Mouse (Mus musculus) A20 (cell line): ENCODE data around the gene Mfsd4b5.
"Not testable (repeated sequence)": the region's sequence is repeated elsewhere in the genome, so short reads cannot be mapped to it uniquely, and the experiment has no call there.

Experiments
- DNase-seq: peaks from one replicate; pipeline ENCODE4 v3.0.0-alpha.2; 2011; ENCODE audit warnings: low read depth, low spot score

Mfsd4b5 gene

GRCm38 (mm10) chr10:39967512-39967911, 18.9 kb downstream of the Mfsd4b5 start:
- DNase-seq, result no peak

GRCm38 (mm10) chr10:39961906-39962305, 24.5 kb downstream of the Mfsd4b5 start:
- DNase-seq, result no peak

- no peak for DNase-seq
These were observed 26.0 kb downstream of the Mfsd4b5 start for GRCm38 (mm10) chr10:39960441-39960822.

DNA sequence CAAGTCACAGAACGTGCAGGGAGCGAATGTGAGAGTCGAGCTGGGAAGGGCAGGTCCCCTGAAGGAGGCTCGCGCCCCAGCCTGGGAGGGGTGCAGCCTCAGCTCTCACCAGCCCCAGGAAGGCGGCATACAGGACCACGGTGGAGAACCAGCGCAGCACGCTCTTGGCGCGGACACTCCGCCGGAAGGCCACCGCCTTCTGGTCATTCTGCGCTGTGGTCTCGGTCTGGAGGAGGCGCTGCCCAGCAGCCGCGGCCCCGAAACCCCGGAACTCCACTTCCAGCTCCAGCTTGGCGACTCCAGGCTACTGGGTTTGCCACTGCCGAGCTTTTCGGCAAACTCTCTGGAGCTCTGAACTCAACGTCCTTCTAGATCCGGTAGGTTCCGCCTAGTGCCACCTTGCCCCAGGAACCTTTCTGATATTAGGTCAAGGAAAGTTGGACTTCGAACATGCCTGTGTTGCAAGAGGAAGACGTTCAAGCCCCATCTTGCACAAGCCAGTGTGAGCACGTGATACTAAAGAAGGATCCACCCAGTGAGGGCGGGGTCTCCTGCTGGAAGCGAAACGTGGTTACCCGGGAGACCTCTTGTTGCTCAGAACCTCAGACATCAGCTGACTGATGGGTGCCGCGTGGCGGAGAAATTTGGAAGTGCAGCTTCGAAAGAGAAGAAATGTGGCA, 26.5 kb downstream of the Mfsd4b5 start, which contains the start of gene Mfsd4b3:
Gene Mfsd4b3, minus strand, starts transcription at position 393 of the 680 bp plus-strand sequence.
- DNase-seq, result peak; percentile 68

DNA sequence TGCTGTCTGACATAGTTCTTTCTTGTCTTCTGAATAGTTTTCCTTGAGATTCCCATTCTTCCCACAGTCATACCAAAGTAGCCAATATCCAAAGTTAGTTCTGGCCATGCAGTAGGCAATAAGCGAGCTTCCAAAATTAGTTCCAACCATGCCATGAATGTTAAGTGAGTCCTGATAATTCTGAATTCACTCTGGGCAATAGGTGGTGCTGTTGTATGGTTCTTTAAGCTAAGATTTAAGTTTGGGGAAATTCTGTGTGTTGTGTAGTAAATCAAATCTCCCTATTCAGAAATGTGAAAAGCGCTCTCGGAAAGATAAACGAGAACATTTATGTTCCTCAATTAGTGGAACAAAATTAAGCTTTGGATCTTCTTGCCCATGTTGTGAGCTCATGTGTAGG, 28.2 kb downstream of the Mfsd4b5 start:
- peak; percentile 22 for DNase-seq

- peak; percentile 9 for DNase-seq
These were observed 30.0 kb downstream of the Mfsd4b5 start for GRCm38 (mm10) chr10:39956340-39956878.

- DNase-seq, result no peak
These were observed 31.3 kb downstream of the Mfsd4b5 start for GRCm38 (mm10) chr10:39955163-39955562.

- no peak for DNase-seq
These were observed 37.0 kb downstream of the Mfsd4b5 start for GRCm38 (mm10) chr10:39949377-39949954.

DNA sequence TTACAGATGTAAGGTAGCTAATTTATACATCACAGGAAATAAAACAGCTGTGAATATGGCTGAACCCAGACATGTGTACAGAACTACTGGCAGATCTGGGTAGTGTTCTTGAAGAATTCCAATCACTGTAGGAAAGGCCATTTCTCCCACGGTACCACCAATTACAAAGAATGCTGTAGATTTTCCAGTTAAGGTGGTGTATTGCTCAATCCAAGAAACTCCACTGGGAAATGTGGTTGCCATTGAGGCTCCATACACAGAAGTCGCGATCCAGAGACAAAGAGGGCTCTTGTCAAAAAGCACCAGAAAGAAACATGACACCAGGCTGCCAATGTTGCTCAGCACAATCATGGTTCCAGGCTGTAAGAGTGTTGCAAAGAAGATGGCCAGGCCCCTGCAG, 39.3 kb downstream of the Mfsd4b5 start:
- DNase-seq, result not testable (repeated sequence)

DNA sequence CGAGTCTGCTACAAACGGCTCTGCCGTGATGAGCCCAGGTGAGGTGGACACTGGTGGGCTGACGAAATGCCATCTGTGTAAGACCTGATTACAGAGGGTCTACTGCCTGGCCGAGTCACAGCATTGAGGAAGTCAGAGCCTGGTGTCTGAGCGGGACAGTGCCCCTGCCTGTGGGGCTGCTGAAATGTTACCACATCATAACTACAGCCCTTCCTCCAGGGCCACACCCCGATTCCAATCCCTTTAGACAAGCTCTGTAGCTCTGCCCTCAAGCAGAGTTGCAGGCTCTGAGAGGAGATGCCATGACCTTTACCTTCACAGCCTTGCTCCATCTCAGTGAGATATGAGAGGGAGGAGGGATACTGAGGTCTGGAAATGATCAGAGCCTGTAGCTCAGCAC, 49.9 kb downstream of the Mfsd4b5 start:
- DNase-seq, result no peak

DNA sequence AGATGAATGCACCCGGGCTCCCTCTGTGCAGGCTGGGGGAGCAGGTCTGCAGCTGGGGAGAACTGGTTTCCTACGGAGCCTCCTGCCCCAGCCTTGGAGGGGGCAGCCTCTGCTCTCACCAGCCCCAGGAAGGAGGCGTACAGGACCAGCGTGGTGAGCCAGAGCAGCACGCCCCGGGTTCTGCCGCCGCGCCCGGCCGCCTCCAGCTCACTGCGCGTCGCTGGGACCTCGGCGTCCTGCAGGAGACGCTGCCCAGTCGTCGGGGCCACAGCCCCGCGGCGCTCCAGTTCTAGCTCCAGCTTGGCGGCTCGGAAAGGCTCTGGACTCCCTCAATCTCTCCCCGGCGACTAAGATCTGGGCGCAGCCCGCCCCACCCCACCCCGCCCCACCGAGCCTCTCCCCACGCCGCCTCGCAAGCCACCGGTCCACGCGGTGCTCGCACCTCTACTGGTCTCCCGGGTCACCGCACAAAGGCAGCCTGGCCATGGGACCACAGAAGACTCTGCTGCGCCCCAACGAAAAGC, 59.8 kb downstream of the Mfsd4b5 start, which contains the start of gene Mfsd4b2:
Gene Mfsd4b2, minus strand, starts transcription at position 308 of the 524 bp plus-strand sequence.
- DNase-seq, result no peak

GRCm38 (mm10) chr10:39924556-39924955, 61.9 kb downstream of the Mfsd4b5 start:
- not testable (repeated sequence) for DNase-seq

DNA sequence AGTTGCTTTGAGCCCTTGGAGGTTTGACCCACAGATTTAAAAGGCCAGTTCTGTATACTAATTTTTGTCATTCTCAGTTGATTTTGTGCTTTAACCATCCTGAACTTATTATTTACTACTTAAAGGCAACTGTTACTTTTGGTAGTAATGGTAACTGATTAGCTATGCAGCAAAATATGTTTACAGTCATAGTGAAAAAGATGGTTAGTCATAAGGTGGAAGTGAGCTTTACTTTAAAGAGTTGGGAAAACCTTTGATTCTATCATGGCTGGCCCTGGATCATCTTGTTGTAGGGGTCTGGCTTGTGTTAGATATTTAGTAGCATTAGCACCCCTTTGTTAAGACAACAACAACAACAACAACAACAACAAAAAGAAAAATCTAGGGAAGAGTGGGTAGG, 73.8 kb downstream of the Mfsd4b5 start:
- no peak for DNase-seq

DNA sequence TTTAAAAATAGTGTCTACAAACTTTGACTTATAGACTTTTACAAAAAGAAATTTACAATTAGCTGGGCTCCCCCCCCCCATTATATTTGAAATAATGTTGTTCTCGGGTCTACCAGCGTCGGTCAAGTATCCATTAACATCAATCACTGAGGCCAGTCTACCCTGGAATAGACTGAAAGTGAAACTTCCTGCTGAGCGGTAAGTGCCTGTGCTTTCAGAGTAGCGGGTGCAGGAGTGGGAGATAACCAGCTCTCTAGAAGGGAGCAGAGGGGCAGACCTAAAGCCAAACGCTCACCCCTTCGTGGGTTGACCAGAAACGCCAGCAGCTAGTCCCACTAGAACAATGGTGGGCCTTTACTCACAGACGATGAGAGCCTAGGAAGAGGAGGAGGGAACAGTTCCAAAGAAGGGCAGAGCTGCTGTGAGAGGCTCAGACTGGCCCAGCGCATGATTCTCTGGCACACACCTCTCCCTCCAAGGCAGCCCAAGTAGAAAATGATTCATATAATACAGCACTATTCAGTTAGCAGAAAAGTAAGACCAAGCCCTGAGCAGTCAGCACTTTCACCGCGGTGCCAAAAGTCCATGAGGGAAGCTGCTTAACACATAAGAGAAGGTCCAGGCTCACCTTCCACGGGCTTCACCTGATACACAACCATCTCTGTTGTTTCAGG, 77.5 kb downstream of the Mfsd4b5 start:
- DNase-seq, result no peak
